Mouse (Mus musculus) myocyte (in vitro differentiated cells): ENCODE measurements around the gene H13. TPM values are rescaled to one million over a fixed set of nuclear protein-coding genes. Genes with fewer than 3 reads are reported as not detected.

Source experiments
- H3K27me3 ChIP-seq: one replicate; pipeline ENCODE4 v1.6.1; 2011; ENCODE audit not compliant: control insufficient read depth, insufficient read depth, insufficient read length
- H3K36me3 ChIP-seq: one replicate; pipeline ENCODE4 v1.6.1; 2011; ENCODE audit not compliant: control insufficient read depth, insufficient read depth
- H3K4me2 ChIP-seq: one replicate; pipeline ENCODE4 v1.6.1; 2011; ENCODE audit warnings: low read depth, control low read depth
- H3K4me3 ChIP-seq: one replicate; pipeline ENCODE4 v1.5.1; 2011; ENCODE audit warnings: mild to moderate bottlenecking, control low read depth, moderate library complexity
- H3K79me2 ChIP-seq: one replicate; pipeline ENCODE4 v1.6.1; 2011; ENCODE audit not compliant: control insufficient read depth, insufficient read depth
- H3ac ChIP-seq: one replicate; pipeline ENCODE4 v1.6.1; 2011; ENCODE audit not compliant: control insufficient read depth, insufficient read length
- CEBPB ChIP-seq: IDR thresholded peaks from 2 replicates; pipeline ENCODE4 v1.6.1; 2011; ENCODE audit warnings: mild to moderate bottlenecking, moderate library complexity; ENCODE audit not compliant: poor library complexity, insufficient read depth, severe bottlenecking
- E2F4 ChIP-seq: IDR thresholded peaks from one replicate; pipeline ENCODE4 v1.6.1; 2011; ENCODE audit warnings: mild to moderate bottlenecking, control low read depth, moderate library complexity; ENCODE audit not compliant: insufficient read depth
- MAX ChIP-seq: IDR thresholded peaks from one replicate; pipeline ENCODE4 v1.6.1; 2011; ENCODE audit warnings: low read depth, mild to moderate bottlenecking, control low read depth
- MYOD1 ChIP-seq, 3 experiments: IDR thresholded peaks; one replicate each; pipeline ENCODE4 v1.6.1; 2011; ENCODE audit warnings: control low read depth in 2 of 3, low read depth in 2 of 3, mild to moderate bottlenecking in 2 of 3, moderate library complexity in 1 of 3; ENCODE audit not compliant: insufficient read length in 2 of 3, control insufficient read depth in 1 of 3
- MYOG ChIP-seq, 3 experiments: IDR thresholded peaks; one replicate each; pipeline ENCODE4 v1.6.1; 2011; ENCODE audit warnings: control low read depth in 2 of 3, low read depth in 2 of 3, mild to moderate bottlenecking in 2 of 3; ENCODE audit not compliant: insufficient read length in 2 of 3, control insufficient read depth in 1 of 3, insufficient read depth in 1 of 3
- POLR2A ChIP-seq: IDR thresholded peaks from one replicate; pipeline ENCODE4 v1.6.1; 2011; ENCODE audit warnings: low read depth, mild to moderate bottlenecking, control low read depth, moderate library complexity; ENCODE audit not compliant: insufficient read length
- POLR2AphosphoS2 ChIP-seq: IDR thresholded peaks from one replicate; pipeline ENCODE4 v1.6.1; 2011; ENCODE audit warnings: low read depth, control low read depth; ENCODE audit not compliant: insufficient read length
- REST ChIP-seq: IDR thresholded peaks from one replicate; pipeline ENCODE4 v1.6.1; 2011; ENCODE audit warnings: mild to moderate bottlenecking, control low read depth, moderate library complexity; ENCODE audit not compliant: insufficient read depth, insufficient read length
- SRF ChIP-seq: IDR thresholded peaks from one replicate; pipeline ENCODE4 v1.6.1; 2011; ENCODE audit warnings: low read depth; ENCODE audit not compliant: control insufficient read depth, insufficient read length
- TCF12 ChIP-seq: IDR thresholded peaks from one replicate; pipeline ENCODE4 v1.6.1; 2011; ENCODE audit warnings: mild to moderate bottlenecking, control low read depth; ENCODE audit not compliant: poor library complexity, insufficient read depth, severe bottlenecking
- TCF3 ChIP-seq: IDR thresholded peaks from one replicate; pipeline ENCODE4 v1.6.1; 2011; ENCODE audit warnings: low read depth, control low read depth; ENCODE audit not compliant: insufficient read length
- USF1 ChIP-seq: IDR thresholded peaks from one replicate; pipeline ENCODE4 v1.6.1; 2011; ENCODE audit warnings: low read depth, mild to moderate bottlenecking, control low read depth, moderate library complexity
- polyA plus RNA-seq: library from polyadenylated mRNA; unstranded; fragments of >200 nt; fragmentation: generic; extraction: Trizol; gene quantifications from one replicate; pipeline ENCODE4 v1.2.1, GENCODE M21; 2012; ENCODE audit warnings: missing spikeins

H13 gene
- 190 TPM for polyA plus RNA-seq

DNA sequence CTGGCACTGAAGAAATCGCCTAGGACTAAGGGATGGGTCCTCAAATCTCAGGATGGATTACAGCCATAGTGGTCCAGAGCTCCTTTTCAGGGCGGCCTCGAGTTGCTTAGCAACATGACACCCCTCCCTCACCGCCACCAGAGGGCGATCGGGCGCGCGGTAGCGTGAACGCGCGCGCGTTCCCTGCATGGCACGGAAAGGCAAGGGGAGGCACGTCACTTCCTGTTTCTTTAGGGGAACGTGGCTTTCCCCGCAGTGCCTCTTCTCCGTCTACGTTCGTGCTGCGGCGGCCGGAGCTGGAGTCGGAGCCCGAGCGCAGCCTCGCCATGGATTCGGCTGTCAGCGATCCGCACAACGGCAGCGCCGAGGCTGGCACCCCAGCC is at the start of gene H13:
H13 (plus strand) TSS at position 206 of the 383 bp plus-strand sequence.
- Histone ChIP-seq H3K4me3 (peak within 1 kb of the TSS; percentile 90), H3ac (peak within 1 kb of the TSS; percentile 88), H3K27me3 (no peaks in the 10 kb centered on the region), H3K36me3 (no peaks in the 10 kb centered on the region), H3K4me2 (peak within 1 kb of the TSS; percentile 97), H3K79me2 (peaks cover 48% of the 10 kb centered on the region)
- TF ChIP-seq USF1 (no peak), SRF (peak; percentile 83), POLR2AphosphoS2 (peak; percentile 99), MYOG (IDR thresholded peaks at IDR 0.05; ENCODE audit: control insufficient read depth in 1 of 3, insufficient read depth in 1 of 3, insufficient read length in 2 of 3, low read depth in 2 of 3) (peak in 1 of 3 experiments; percentile 6), POLR2A (peak; percentile 97), CEBPB (no peak), MAX (peak; percentile 76)

DNA sequence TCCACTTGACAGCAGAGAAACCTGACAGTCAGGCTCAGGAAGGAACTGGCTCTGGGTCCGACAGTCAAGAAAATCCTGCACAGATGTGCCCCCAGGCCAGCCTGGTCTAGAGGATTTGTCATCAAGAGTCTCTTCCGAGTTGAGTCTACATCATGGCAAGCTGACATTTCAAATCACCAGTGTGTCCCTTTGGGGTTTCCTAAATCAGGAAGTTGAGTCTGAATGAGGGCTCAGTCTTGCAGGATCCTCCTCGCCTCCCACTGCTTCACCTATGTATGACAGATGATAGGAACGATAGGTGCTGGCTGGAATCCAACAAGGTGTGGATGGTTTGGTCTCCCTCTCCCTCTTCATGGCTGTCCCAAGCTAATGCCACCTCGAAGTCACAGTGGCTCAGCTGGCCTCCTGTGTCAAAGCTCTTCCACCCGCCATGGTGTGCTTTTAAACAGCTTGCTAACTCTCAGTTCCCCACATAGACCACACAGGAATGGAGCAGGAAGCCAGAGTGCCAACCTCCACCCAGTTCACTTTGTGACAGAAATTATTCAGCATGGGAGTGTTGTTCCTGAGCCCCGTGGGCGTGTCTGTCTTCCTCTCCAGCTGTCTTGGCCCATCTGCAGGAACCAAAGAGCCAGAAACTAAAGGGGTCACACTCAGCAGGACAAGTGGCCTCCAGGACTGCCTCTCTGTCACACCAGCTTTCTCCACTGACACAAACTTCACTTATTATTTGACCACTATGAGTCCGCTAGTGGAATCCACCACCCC is 48.7 kb upstream of the H13 start:
- Histone ChIP-seq H3K79me2 (no peaks in the 10 kb centered on the region), H3K27me3 (no peaks in the 10 kb centered on the region), H3K4me2 (peak overlapping the region; percentile 64), H3K4me3 (no peak overlapping the region), H3ac (no peak overlapping the region), H3K36me3 (no peaks in the 10 kb centered on the region)
- TF ChIP-seq POLR2AphosphoS2 (no peak), USF1 (no peak), SRF (no peak), E2F4 (no peak), TCF12 (peak; percentile 5), MYOD1 (IDR thresholded peaks at IDR 0.05; ENCODE audit: control insufficient read depth in 1 of 3, insufficient read length in 2 of 3, low read depth in 2 of 3) (peak; percentile 25 to 89 (median 86)), MYOG (IDR thresholded peaks at IDR 0.05; ENCODE audit: control insufficient read depth in 1 of 3, insufficient read depth in 1 of 3, insufficient read length in 2 of 3, low read depth in 2 of 3) (peak in 1 of 3 experiments; percentile 64), MAX (no peak), POLR2A (peak; percentile 12), REST (no peak), TCF3 (no peak), CEBPB (no peak)

DNA sequence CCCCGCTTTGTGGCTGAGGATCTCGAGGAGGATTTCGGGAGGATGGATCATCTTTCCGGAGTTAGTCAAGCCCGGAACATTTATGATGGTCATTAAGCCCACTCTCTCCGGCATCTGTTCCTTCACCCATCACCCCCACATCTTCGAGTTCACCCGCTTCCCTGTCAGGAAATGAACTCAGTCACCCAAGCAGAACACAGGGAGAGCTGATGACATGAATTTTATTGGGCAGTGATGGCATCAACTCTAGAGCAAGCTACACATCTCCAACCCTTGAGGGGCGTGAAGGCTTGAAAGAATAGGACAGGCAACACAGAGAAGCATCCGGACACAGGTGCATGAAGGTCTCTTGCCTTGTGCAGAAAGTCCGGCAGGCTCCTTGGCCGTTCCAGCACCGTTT is 47.1 kb upstream of the H13 start:
- H3K4me2 ChIP-seq = peak overlapping the region; percentile 64
- peaks cover 6% of the 10 kb centered on the region for H3K79me2 ChIP-seq
- H3K27me3 ChIP-seq = no peaks in the 10 kb centered on the region
- no peak overlapping the region for H3ac ChIP-seq
- TF ChIP-seq CEBPB = no peak
- peak in 1 of 3 experiments; percentile 1 for TF ChIP-seq MYOD1 (IDR thresholded peaks at IDR 0.05; ENCODE audit: control insufficient read depth in 1 of 3, insufficient read length in 2 of 3, low read depth in 2 of 3)
- no peak for TF ChIP-seq SRF
- H3K4me3 ChIP-seq = no peak overlapping the region
- no peaks in the 10 kb centered on the region for H3K36me3 ChIP-seq

DNA sequence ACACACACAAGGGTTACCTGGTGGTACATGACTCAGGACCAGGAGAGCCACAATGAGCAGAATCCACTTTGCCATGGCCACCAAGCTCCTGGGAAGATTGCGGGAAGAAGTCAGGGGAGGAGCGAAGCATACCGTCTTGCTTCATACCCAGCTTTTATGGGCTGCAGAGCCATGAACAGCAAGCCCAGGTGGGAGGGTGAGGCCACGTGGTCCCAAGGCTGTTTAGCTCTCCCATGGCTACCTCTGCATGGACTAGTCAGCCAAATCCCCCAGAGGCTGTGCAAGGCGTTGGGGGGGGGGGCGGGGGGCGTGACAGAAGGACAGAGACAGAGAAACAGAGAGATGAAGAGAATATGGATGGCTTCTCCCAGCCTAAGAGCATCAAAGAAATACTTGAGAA is 46.3 kb upstream of the H13 start, which contains the start of gene Defb25:
Defb25 (minus strand) TSS at position 101 of the 400 bp plus-strand sequence.
- no peak within 1 kb of the TSS for H3ac ChIP-seq
- no peaks in the 10 kb centered on the region for H3K27me3 ChIP-seq
- no peaks in the 10 kb centered on the region for H3K36me3 ChIP-seq
- TF ChIP-seq POLR2A (no peak), POLR2AphosphoS2 (no peak), USF1 (no peak), MYOD1 (IDR thresholded peaks at IDR 0.05; ENCODE audit: control insufficient read depth in 1 of 3, insufficient read length in 2 of 3, low read depth in 2 of 3) (no peak), MAX (no peak), CEBPB (no peak), SRF (no peak), REST (no peak), E2F4 (no peak)
- H3K4me2 ChIP-seq = peak within 1 kb of the TSS; percentile 64
- peaks cover 14% of the 10 kb centered on the region for H3K79me2 ChIP-seq
- no peak within 1 kb of the TSS for H3K4me3 ChIP-seq

DNA sequence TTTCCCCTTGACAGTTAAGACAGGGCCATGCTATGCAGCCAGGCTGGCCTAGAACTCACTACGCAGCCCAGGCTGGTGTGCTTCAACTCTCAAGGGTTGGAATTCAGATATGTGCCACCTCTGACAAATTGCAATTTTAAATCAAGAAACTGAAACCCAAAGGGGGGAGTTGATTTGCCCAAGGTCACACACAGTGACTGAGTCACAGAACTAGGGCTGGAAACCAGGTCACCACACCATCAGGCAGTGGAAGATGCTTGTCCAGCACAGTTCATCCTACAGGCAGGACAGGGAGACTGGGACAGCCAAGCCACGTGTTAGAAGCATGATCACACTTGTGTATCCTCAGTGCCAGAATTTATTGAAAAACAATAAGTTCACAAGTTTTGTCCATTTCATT is 44.7 kb upstream of the H13 start:
- H3K4me3 ChIP-seq = no peak overlapping the region
- H3K36me3 ChIP-seq = no peaks in the 10 kb centered on the region
- TF ChIP-seq POLR2AphosphoS2 (no peak), MYOG (IDR thresholded peaks at IDR 0.05; ENCODE audit: control insufficient read depth in 1 of 3, insufficient read depth in 1 of 3, insufficient read length in 2 of 3, low read depth in 2 of 3) (no peak), MYOD1 (IDR thresholded peaks at IDR 0.05; ENCODE audit: control insufficient read depth in 1 of 3, insufficient read length in 2 of 3, low read depth in 2 of 3) (no peak), E2F4 (no peak)
- H3ac ChIP-seq = no peak overlapping the region
- no peak overlapping the region for H3K4me2 ChIP-seq
- no peaks in the 10 kb centered on the region for H3K27me3 ChIP-seq
- H3K79me2 ChIP-seq = peaks cover 19% of the 10 kb centered on the region
